Mouse (Mus musculus) testis, postnatal 14 days (tissue): Measurements from ENCODE around the gene Man1a2.

ENCODE experiments used
- DNase-seq: peaks from one replicate; pipeline ENCODE4 v3.0.0; 2021; ENCODE audit warnings: low spot score

Gene Man1a2

GRCm38 (mm10) chr3:100685763-100686370 lies 564 bp upstream of the Man1a2 start:
- DNase-seq, result peak; percentile 87

GRCm38 (mm10) chr3:100684234-100684975 lies 898 bp downstream of the Man1a2 start:
- peak; percentile 26 for DNase-seq

GRCm38 (mm10) chr3:100682841-100683240 lies 2.5 kb downstream of the Man1a2 start:
- no peak for DNase-seq

- no peak for DNase-seq
Observed at GRCm38 (mm10) chr3:100682281-100682680, 3.0 kb downstream of the Man1a2 start.

GRCm38 (mm10) chr3:100681448-100682092 lies 3.7 kb downstream of the Man1a2 start:
- DNase-seq, result no peak

GRCm38 (mm10) chr3:100680226-100680625 lies 5.1 kb downstream of the Man1a2 start:
- DNase-seq, result no peak

- no peak for DNase-seq
Observed at GRCm38 (mm10) chr3:100678951-100679570, 6.2 kb downstream of the Man1a2 start.

- no peak for DNase-seq
Observed at GRCm38 (mm10) chr3:100675146-100675545, 10.2 kb downstream of the Man1a2 start.

- no peak for DNase-seq
Observed at GRCm38 (mm10) chr3:100670412-100670811, 14.9 kb downstream of the Man1a2 start.

GRCm38 (mm10) chr3:100653291-100653690 lies 32.0 kb downstream of the Man1a2 start:
- no peak for DNase-seq

GRCm38 (mm10) chr3:100641581-100641980 lies 43.7 kb downstream of the Man1a2 start:
- DNase-seq, result no peak

- DNase-seq, result no peak
Observed at GRCm38 (mm10) chr3:100636255-100636654, 49.0 kb downstream of the Man1a2 start.

- DNase-seq, result no peak
Observed at GRCm38 (mm10) chr3:100634821-100635220, 50.5 kb downstream of the Man1a2 start.

GRCm38 (mm10) chr3:100618511-100618910 lies 66.8 kb downstream of the Man1a2 start:
- DNase-seq, result no peak

- no peak for DNase-seq
Observed at GRCm38 (mm10) chr3:100610916-100611315, 74.4 kb downstream of the Man1a2 start.

- DNase-seq, result no peak
Observed at GRCm38 (mm10) chr3:100604539-100604938, 80.8 kb downstream of the Man1a2 start.

- DNase-seq, result no peak
Observed at GRCm38 (mm10) chr3:100599265-100599820, 86.0 kb downstream of the Man1a2 start.

GRCm38 (mm10) chr3:100591053-100591452 lies 94.2 kb downstream of the Man1a2 start:
- DNase-seq, result no peak

GRCm38 (mm10) chr3:100582721-100583355 lies 102.5 kb downstream of the Man1a2 start:
- no peak for DNase-seq

GRCm38 (mm10) chr3:100572571-100573183 lies 112.6 kb downstream of the Man1a2 start:
- no peak for DNase-seq
